Mouse (Mus musculus): Measurements from ENCODE around the gene Dnah1.

The Dnah1 gene

DNA sequence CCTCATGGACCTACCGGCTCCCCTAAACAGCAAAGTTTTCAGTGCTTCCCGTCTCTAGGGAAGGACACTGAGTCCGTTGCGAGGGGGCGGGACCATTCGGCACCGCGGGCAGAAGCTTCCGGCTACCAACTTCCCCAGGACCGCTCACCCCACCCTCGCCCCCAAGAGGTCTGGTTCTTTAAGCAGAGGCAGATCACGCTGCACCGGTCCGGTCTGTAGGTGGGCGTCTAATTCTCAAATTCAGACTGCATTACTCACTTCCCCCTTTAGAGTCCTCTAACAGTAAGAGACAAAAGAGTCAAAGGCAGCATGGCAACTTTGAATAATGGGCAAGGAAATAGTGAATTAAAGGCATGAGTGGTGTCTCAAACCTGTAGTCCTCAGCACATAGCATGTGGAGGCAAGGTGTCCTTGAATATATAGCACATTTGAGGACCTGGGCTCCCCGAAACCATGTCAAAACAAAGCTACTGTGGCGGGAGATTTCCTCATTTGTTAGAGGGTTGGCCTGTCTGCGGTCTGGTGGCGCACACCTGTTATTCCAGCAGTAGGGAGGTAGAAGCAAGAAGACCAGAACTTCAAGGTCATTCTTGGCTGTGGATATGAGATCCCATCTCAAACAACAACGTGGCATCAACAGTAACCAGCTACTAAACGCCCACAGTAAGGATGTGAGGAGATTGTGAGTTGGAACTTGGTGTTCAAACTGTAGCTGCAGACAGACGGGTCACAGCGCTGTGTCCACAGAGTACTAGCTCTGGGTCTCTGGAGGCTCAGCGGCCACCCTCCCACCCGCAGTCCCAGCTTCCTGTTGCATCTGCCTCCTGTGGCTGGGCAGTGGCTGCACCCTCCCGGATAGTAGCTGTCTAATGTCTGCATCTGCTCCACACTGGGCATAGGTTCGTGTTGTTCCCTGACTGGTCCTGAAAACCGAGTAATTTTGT is at the start of gene Dnah1:
Gene Dnah1 (minus strand): TSS at position 48 of the 944 bp plus-strand sequence.
- DNase-seq (ENCODE audit: low spot score in 2 of 2): peak; percentile 17 to 33

DNA sequence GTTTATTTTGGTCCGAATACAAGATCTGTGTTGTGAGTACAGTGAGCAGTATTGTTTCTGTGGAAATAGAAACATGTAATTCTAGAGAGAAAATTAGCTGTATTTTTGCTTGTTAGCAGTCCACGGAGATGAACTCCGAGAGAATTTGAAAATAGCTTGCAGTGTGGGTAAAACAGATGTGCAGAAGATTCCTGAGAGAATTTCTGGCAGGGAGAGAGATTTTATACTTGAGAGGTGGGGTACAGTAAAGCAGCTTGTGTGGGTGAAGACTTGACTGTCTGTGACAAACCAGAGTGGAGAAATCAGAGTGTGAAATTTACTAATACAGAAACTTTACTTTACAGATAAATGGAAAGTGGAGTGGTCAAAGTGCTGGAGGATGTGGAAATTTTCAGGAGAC is 45.7 kb upstream of the Dnah1 start:
- no peak for DNase-seq (ENCODE audit: low spot score in 2 of 2)

DNA sequence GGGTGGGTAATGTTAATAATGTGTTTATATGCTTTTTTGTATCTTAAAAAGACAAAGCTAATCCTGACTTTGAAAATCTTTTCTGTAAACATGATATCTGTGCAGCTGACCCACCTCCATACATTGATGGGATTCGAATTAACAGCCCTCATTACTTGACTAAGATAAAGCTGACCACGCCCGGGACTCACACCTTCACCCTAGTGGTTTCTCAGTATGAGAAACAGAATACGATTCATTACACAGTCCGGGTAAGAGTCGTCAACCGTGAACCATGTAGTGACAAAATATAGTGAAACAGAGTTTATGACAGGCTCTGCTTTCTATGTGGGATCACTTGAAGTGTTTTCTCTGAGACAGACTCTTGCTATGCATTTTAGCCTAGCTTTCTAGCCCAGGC is 44.3 kb upstream of the Dnah1 start:
- no peak for DNase-seq (ENCODE audit: low spot score in 2 of 2)

DNA sequence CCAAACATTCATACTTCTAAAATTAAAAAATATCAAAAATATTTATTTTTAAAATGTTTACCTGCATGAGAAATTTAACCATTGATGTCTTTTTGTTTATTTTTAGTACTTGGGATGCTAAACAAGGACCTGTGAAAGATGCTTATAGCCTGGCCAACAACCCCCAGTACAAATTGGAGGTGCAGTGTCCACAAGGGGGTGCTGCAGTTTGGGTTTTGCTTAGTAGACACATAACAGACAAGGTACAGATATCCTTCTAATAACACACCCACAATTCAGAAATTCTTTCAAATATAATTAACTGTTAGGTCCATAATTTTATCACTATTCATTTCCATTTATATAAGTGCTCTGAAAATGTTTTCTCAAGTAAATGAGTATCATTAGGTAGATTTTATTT is 41.7 kb upstream of the Dnah1 start:
- peak in 1 of 2 experiments; percentile 58 for DNase-seq (ENCODE audit: low spot score in 2 of 2)

DNA sequence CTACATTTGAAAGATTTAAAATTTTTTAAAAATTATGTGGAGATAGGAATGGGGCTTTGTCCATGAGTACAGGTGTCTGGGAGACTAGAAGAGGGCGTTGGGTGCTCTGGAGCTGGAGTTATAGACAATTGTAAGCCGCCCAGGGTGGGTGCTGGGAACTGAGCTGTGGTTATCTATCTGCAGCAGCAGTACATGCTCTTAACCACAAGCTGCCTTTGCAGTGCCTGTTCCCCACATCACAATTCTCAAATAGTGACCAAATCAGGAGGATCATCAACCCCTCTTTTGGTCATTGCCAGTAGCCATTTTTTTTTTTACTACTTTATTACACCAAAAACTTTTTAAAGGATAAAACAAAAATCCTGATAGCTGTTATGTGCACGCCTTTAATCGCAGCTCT is 40.9 kb upstream of the Dnah1 start:
- no peak for DNase-seq (ENCODE audit: low spot score in 2 of 2)

DNA sequence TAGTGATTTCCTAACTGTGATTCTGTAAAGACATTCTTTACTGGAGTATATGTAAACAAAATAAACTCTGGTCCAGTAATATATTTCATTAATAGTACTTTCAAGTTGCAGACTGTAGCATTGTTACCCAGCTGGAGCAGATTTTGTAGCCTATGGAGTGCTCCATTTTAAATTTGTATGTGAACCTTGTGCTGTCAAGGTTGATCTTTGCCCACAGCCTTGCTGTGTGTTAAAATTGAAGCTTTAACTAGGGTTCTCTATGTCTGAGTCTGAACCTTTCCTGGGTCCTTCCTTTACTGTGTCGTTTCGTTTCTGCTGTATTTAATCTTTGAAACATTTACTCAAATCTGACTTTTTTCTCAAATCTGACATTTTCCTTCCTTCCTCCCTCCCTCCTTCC is 38.5 kb upstream of the Dnah1 start:
- no peak for DNase-seq (ENCODE audit: low spot score in 2 of 2)

DNA sequence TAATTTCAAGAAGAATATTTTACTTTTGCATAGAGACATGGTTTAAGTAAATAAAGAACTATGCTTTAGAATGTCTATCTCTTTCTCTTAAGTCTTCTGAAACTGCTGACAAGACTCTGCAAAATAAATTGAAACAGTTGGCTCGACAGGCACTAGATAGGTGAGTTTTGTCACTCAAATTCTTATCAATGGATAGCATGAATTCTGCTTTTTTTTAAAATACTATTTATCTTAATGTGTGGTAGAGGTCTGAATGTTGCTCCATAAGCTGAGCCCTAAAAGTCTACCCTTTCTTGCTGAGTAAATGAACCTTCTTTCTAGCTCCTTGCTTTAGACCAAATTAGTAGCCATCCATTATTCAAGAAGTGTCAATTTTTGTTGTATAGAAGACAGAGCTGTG is 21.7 kb upstream of the Dnah1 start:
- DNase-seq (ENCODE audit: low spot score in 2 of 2): no peak

DNA sequence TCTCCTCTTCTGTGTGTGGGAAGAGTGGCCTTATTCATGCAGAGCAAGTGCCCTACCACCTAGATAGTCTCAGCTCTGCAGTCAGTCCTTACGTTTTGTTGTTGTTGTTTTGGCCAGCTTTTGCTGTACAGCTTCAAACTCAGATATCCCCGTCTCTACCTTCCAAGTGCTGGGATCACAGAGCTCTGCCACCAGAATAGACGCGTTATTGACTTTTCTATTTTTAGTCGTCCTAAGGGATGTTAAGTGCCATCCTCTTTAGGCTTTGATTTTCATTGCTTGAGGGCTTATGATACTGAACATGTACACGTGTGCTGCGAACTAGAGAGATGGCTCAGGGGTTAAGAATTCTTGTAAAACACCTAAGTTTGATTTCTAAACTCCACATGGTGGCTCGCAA is 19.5 kb upstream of the Dnah1 start:
- peak; percentile 22 to 32 for DNase-seq (ENCODE audit: low spot score in 2 of 2)

DNA sequence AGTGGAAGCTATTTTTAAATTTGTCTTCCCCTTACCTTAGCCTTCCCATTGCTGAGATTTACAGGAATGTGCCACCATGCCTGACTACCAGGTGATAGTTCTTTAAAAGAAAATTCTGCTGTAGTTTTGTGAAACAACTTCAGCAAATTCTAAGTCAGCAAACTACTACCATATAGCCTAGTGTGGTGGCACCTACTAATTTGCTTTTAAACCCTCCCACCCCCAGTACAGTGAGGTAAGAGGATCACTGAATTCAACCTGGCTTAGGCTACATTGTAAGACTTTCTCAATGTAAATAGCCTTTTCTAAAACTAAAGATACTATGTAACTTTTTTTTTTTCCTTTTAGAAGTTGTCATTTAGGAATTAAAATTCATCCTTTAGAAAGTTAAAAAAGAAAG is 14.3 kb upstream of the Dnah1 start:
- DNase-seq (ENCODE audit: low spot score in 2 of 2): no peak

DNA sequence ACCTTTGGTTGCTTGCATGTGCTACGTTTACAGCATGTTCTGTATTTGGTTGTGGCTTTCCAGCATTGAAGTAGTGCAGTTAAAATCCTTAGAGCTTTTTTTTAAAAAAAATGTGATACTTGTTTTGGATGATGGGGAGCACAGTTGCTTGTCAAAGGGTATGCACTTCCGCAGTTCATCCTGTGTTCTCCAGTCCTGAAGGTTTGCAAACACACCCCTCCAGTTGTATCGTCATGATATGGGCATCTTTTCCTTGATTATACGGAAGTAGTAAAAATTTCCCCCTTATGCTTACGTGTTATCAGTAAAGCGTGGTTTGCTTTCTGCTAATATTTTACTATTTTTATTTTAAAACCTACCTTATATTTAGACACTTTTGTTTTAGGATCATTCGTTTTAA is 13.7 kb upstream of the Dnah1 start:
- DNase-seq (ENCODE audit: low spot score in 2 of 2): no peak

DNA sequence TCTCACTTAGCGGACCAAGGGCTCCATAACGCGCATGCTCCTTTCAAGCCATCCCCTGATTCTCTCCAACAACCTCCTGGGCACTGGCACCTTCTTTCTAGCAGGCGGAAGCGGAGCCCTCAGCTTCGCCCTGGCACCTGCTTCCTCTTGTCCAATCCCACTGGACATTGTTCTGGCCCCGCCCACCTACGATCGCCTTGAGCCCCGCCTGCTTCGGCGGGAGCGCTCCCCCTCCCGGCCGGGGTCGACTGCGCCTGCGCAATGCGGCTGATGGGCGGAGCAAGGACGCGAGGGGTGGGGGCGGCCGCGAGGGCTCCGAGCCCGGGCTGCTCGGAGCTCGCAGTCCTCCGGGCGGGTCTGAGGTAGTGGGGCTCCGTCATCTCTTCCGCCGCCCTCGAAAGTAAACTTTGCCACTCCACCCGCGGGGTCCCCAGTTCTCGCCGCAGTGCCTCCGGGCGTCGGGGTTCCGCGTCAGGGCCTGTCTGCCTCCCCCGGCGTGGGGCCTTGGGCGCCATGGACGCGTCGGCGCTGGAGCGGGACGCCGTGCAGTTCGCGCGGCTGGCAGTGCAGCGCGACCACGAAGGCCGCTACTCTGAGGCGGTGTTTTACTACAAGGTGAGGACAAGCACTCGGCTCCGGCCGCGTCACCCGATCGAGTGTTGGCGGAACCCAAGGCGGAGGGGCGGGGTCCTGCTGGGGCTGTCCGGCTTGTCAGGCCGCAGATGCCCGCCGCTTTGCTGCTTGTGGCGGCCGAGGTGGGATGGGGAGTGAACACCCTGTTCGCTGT is 12.9 kb upstream of the Dnah1 start, which contains the start of gene Capn7:
Gene Capn7 (plus strand): TSS at position 270 of the 787 bp plus-strand sequence.
- DNase-seq (ENCODE audit: low spot score in 2 of 2): peak; percentile 95 to 97

DNA sequence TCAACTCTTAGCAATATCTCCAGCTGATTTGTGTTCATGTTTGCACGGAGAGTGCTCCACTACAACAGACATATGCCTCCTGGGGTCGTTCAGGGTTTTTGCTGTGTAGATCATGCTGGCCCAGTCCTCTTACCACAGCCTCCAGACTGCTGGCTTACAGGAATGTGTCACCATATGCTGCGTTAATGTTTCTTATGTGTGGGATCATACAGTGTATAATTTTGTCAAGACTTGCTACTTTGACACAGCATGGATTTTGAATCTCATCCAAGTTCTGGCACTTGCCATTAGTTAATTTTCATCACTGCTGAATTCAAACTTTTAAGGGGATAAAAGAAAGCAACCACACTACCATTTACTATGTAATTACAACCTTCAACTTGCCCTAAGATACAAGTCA is 12.1 kb upstream of the Dnah1 start:
- no peak for DNase-seq (ENCODE audit: low spot score in 2 of 2)

DNA sequence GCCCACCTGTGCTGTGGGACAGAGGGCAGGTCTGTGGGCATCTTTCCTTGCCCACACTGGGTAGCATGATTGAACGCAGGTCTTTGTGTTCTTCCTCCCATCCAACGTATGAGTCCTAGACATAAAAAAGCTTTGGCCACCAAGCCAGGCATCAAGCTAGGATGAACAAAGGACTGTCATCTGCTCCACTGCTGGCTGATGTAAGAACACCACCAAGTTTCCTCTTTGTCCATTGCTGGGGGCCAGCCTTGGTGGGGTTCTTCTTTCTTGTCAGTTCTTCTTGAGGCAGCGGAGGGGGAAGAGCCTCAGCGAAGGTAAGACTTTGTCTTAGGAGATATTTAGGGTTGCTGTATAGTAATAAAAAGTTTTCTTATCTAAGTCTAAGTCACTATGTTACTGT is 7.3 kb upstream of the Dnah1 start:
- DNase-seq (ENCODE audit: low spot score in 2 of 2): no peak

DNA sequence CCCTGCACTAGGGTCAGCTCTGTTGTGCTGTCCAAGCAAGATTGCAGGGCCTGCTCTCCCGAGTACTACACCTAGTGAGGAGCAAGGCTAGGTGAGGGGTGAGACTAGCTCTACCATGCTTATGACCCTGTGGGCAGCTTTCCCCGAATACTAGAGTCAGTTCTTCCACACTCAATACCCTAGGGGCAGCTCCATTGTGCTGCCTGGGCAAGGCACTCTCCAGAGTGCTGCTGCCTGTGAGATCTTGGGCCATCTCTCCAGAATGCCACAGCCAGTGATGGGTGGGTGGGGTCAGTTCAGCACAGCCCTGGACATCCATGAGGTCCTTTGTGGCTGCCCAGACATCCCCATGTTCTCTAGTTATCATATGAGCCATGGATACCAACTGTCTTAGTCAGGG is 6.0 kb upstream of the Dnah1 start:
- DNase-seq (ENCODE audit: low spot score in 2 of 2): no peak

DNA sequence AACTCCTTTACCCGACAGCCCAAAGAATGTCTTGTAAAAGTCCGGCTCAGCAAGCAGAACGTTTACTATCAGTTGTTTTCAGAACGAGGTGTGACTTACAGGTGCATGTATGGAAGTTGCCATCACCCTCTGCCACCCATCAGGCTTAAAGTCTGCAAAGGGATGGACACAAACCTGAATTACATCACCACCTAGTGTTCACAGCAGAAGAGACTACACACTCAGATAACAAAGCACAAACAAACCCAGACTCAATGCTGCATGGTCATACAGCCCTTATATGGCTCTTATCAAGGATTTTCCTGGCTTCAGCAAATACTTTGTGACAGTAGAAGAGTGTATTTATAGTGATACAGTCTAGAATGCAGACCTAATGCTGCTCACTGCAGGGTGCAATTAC is 4.0 kb upstream of the Dnah1 start:
- DNase-seq (ENCODE audit: low spot score in 2 of 2): no peak

DNA sequence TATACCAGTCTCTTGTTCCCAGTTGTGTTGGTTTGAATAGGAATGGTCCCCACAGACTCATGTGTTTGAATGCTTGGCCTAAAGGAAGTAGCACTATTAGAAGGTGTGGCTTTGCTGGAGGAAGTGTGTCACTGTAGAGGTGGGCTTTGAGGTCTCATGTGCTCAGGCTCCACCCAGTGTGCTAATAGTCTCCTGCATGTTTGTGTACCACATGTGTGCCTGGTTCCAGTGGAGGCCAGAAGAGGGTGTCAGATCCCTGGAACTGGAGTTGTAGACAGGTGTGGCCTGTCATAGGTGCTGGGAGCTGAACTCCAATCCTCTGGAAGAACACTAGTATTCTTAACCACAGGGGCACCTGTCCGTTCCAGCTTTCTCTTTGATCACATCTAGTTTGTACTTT is 3.5 kb upstream of the Dnah1 start:
- no peak for DNase-seq (ENCODE audit: low spot score in 2 of 2)

DNA sequence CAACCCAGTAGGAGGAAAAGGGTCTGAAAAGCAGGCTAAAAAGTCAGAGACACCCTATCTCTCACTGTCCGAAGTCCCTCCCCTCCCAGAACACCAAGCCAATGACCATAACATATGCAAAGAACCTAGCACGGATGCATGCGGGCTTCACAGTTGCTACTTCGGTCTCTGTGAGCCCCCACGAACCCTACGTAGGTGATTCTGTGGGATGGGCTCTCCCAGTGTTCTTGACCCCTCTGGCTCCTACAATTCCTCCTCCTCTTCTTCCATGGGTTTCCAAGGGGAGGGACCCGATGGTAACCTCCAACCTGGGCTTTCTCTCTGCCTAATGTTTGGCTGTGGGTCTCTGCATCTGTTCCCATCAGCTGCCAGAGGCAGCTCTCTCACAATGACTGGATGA is 3.1 kb upstream of the Dnah1 start:
- no peak for DNase-seq (ENCODE audit: low spot score in 2 of 2)

DNA sequence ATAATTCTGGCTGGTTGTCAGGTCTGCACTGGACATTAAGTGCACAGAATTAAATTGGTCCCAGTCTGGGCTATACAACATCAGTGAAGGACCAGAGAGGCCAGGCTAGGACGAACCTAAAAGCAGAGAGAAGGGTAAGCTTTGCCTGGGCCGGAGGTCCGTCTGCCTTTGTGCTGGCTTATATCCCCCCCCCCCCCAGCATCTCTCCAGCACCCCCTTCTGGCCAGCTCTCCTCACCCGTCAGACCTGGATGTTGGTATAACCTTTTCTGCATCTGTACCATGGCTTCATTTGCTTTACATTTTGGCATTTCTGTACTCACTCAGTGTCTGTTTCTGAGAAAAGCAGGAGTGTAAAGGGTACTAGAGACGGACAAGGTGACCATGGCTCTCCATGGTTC is 1.9 kb upstream of the Dnah1 start:
- DNase-seq (ENCODE audit: low spot score in 2 of 2): no peak

DNA sequence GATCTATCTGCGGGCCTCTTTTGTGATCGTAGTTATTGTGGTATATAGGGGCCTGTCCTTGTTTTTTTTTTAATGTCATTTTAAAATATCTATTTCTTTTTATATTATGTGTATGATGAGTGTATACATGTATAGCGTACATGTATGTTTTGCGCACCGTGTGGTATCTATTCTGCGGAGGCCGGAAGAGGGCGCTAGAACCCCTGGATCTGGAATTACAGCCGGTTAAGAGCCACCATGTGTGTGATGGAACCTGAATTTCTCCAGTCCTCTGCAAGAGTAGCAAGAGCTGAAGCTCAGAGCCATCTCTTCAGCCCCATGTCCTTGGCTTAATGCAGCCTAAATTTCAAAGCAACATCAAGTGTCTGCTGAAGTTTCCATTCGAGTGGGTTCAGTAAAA is 1.2 kb upstream of the Dnah1 start:
- no peak for DNase-seq (ENCODE audit: low spot score in 2 of 2)

DNA sequence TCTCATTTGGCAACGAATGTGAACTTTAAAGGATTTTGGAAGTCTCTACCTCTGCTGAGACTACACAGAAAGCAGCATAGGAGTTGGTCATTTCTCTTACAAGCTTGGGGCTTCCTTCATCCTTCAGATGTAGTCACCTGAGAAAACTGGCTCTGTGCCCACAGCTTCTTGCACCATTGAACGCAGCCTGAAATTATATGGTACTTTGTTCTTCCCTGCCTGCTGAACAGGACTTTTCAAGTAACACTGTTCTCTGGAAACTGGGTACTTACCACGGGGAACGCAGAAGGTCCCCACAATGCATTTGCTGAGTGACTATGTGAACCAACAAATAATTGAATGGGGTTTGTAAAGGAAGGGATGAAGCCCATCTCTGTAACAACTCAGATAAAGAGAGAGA is 507 bp downstream of the Dnah1 start:
- DNase-seq (ENCODE audit: low spot score in 2 of 2): no peak

DNA sequence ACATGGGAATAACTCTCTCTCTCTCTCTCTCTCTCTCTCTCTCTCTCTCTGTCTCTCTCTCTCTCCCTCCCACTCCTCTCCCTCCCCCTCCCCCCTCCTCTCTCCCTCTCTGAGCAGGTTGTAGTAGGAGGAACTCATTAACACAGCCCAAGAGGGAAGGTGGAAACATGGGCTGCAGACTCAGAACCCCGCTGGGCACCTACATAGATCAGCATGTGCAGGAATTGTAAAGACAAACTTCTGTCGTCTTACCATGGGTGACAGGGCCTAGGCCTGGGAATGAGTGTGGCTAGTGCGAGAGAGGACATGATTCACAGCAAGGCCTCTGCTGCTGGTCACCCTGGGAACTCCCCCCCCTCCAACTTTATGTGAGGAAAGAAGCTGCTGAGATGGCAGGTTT is 1.5 kb downstream of the Dnah1 start:
- DNase-seq (ENCODE audit: low spot score in 2 of 2): no peak

DNA sequence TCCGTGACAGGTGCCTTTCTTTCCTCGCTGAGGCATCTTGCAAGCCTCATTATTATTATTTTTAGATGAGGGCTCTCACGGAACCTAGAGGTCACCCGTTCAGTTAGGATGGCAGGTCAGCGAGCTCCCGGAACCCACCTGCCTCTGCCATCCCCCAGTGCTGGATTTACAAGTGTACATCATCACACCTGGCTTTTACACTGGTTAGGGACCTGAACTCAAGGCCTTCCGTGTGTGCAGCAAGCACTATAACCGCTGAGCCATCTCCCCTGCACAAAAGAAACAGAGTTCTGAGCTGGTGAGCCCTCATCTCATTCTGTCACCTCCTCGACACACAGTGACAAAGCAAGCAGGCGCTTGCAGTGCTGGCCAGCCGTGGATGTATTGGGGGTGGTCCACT is 2.5 kb downstream of the Dnah1 start:
- DNase-seq (ENCODE audit: low spot score in 2 of 2): no peak

DNA sequence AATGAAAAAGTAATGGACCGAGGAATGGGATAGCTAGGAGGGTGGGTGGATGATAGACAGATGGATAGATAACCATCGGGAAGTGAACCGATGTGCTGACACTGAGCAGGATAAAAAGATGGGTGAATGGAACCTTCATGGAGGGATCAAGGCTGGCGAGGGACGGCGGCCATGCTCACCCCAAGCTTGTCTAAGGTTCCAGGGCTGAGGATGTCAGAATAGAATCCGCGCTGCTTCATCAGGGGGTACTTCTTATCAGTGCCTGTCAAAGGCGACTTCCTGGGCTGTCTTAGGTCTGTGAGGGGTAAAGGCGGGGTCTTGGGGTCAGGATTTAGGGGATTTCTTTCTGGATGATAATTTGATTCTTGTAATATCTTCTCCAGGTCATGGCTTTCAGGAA is 4.2 kb downstream of the Dnah1 start:
- DNase-seq (ENCODE audit: low spot score in 2 of 2): no peak

All from heart, adult 9 months (tissue).